ENCODE assay signal across 8 mouse cellular contexts in genomic region chr14:74641668-74642230, GRCm38 (mm10). TPM values are rescaled to one million over a fixed set of nuclear protein-coding genes. Genes with fewer than 3 reads are reported as not detected.
DNase-seq lines count a peak whose midpoint lies in the region; ATAC-seq lines count a peak whose summit lies in the region.

No protein-coding gene starts in this region.

- H3K27me3 ChIP-seq in lung, embryonic 16.5 days (ENCODE audit: control insufficient read depth, insufficient read depth, low read depth, low read length), result no peaks in the 10 kb centered on the region; the same call in 1 of the 2 replicates
- peaks cover 45% of the 10 kb centered on the region for H3K27me3 ChIP-seq in embryonic facial prominence, embryonic 13.5 days
- H3K27me3 ChIP-seq in intestine, embryonic 14.5 days (replicated peaks; ENCODE audit: control insufficient read depth, insufficient read depth, low read length), result peaks cover 21% of the 10 kb centered on the region
- H3K27me3 ChIP-seq in neural tube, embryonic 11.5 days (ENCODE audit: control insufficient read depth, insufficient read depth, low read length), result peaks cover 5% of the 10 kb centered on the region

- peak overlapping the region; percentile 47 for H3K4me3 ChIP-seq in lung, embryonic 16.5 days (ENCODE audit: low read length)
- H3K4me3 ChIP-seq in embryonic facial prominence, embryonic 13.5 days, result peak overlapping the region; percentile 42
- peak overlapping the region; percentile 39 for H3K4me3 ChIP-seq in intestine, embryonic 14.5 days (ENCODE audit: low read depth, low read length)
- H3K4me3 ChIP-seq in neural tube, embryonic 11.5 days (ENCODE audit: low read depth, low read length), result peak overlapping the region; percentile 25

- peak overlapping the region; percentile 71 for H3K4me2 ChIP-seq in lung, embryonic 16.5 days (ENCODE audit: low read depth, low read length)
- peak overlapping the region; percentile 77 for H3K4me2 ChIP-seq in embryonic facial prominence, embryonic 13.5 days
- peak overlapping the region; percentile 81 for H3K4me2 ChIP-seq in intestine, embryonic 14.5 days (ENCODE audit: low read length)
- peak overlapping the region; percentile 75 for H3K4me2 ChIP-seq in neural tube, embryonic 11.5 days (ENCODE audit: low read depth)

- no peaks in the 10 kb centered on the region for H3K36me3 ChIP-seq in lung, embryonic 16.5 days (ENCODE audit: control insufficient read depth, insufficient read depth, low read length)
- no peaks in the 10 kb centered on the region for H3K36me3 ChIP-seq in embryonic facial prominence, embryonic 13.5 days
- no peaks in the 10 kb centered on the region for H3K36me3 ChIP-seq in intestine, embryonic 14.5 days (ENCODE audit: control insufficient read depth, insufficient read depth, low read length)
- H3K36me3 ChIP-seq in neural tube, embryonic 11.5 days (ENCODE audit: control insufficient read depth, insufficient read depth, low read length), result no peaks in the 10 kb centered on the region

- no peak overlapping the region for H3K27ac ChIP-seq in lung, embryonic 16.5 days (ENCODE audit: low read length)
- H3K27ac ChIP-seq in embryonic facial prominence, embryonic 13.5 days, result no peak overlapping the region
- no peak overlapping the region for H3K27ac ChIP-seq in intestine, embryonic 14.5 days (ENCODE audit: low read depth)
- H3K27ac ChIP-seq in neural tube, embryonic 11.5 days (ENCODE audit: low read depth, low read length), result no peak overlapping the region

- no peaks in the 10 kb centered on the region for H3K9me3 ChIP-seq in lung, embryonic 16.5 days (ENCODE audit: control insufficient read depth, low read length)
- no peaks in the 10 kb centered on the region for H3K9me3 ChIP-seq in embryonic facial prominence, embryonic 13.5 days
- H3K9me3 ChIP-seq in intestine, embryonic 14.5 days (ENCODE audit: control insufficient read depth, low read length), result no peaks in the 10 kb centered on the region
- H3K9me3 ChIP-seq in neural tube, embryonic 11.5 days (ENCODE audit: control insufficient read depth, low read length), result no peaks in the 10 kb centered on the region

- WGBS in lung, embryonic 16.5 days, result 21% methylated on average over 17 of the region's 17 CpGs
- 12% methylated on average over 17 of the region's 17 CpGs for WGBS in embryonic facial prominence, embryonic 13.5 days
- WGBS in intestine, embryonic 14.5 days, result 26% methylated on average over 17 of the region's 17 CpGs
- 22% methylated on average over 17 of the region's 17 CpGs for WGBS in neural tube, embryonic 11.5 days

- ATAC-seq in lung, embryonic 16.5 days (ENCODE audit: low read depth), result peak; percentile 23; the same call in 1 of the 2 replicates
- no peak for ATAC-seq in embryonic facial prominence, embryonic 13.5 days (ENCODE audit: insufficient number of reproducible peaks, insufficient read depth, low FRiP score, low TSS enrichment, low read depth)
- ATAC-seq in intestine, embryonic 14.5 days (replicated peaks; ENCODE audit: low FRiP score, low TSS enrichment, low read depth), result no peak
- ATAC-seq in neural tube, embryonic 11.5 days (ENCODE audit: insufficient read depth, low FRiP score, low TSS enrichment), result no peak

- H3K9ac ChIP-seq in lung, embryonic 16.5 days (ENCODE audit: low read length), result peak overlapping the region; percentile 51
- H3K9ac ChIP-seq in embryonic facial prominence, embryonic 13.5 days, result peak overlapping the region; percentile 62; the same call in 1 of the 2 replicates
- H3K9ac ChIP-seq in intestine, embryonic 14.5 days (ENCODE audit: low read length), result no peak overlapping the region
- H3K9ac ChIP-seq in neural tube, embryonic 11.5 days (ENCODE audit: low read length), result peak overlapping the region; percentile 28; the same call in 1 of the 2 replicates

- H3K4me1 ChIP-seq in lung, embryonic 16.5 days (replicated peaks; ENCODE audit: control insufficient read depth, insufficient read depth, low read length), result peaks cover 12% of the 10 kb centered on the region
- H3K4me1 ChIP-seq in embryonic facial prominence, embryonic 13.5 days, result peaks cover 18% of the 10 kb centered on the region
- H3K4me1 ChIP-seq in intestine, embryonic 14.5 days (replicated peaks; ENCODE audit: control insufficient read depth, insufficient read depth, low read length), result no peaks in the 10 kb centered on the region; the same call in 1 of the 2 replicates
- H3K4me1 ChIP-seq in neural tube, embryonic 11.5 days (ENCODE audit: control insufficient read depth, insufficient read depth, low read length), result no peaks in the 10 kb centered on the region

- no peak for DNase-seq in lung, postnatal 36 days
- DNase-seq in intestine, embryonic 14.5 days (ENCODE audit: low spot score), result peak; percentile 58
- peak; percentile 24 for DNase-seq in neural tube, embryonic 11.5 days (ENCODE audit: low spot score)
- no peak for DNase-seq in left cerebral cortex, adult 9 months (ENCODE audit: low spot score in 2 of 2)
- DNase-seq in thymus, postnatal 0 days (ENCODE audit: low spot score), result no peak
- no peak for DNase-seq in spleen, adult 18-20 months

RNA-seq across cellular contexts. Expression of gene Htr2a, which starts 1.1 kb away (rescaled TPM):
- polyA plus RNA-seq in lung, embryonic 16.5 days (2015; fragmentation: Nextera tagmentation; extraction: Ambion mirVana), result 0.77 and 0.78 TPM in 2 replicates
- polyA plus RNA-seq in embryonic facial prominence, embryonic 13.5 days (2015; fragmentation: Nextera tagmentation; extraction: Ambion mirVana), result 0.39 and 0.67 TPM in 2 replicates
- polyA plus RNA-seq in intestine, embryonic 14.5 days (2014; fragmentation: Nextera tagmentation; extraction: Ambion mirVana), result 0.38 and 0.42 TPM in 2 replicates
- 0.49 and 0.65 TPM in 2 replicates for polyA plus RNA-seq in neural tube, embryonic 11.5 days (2014; fragmentation: Nextera tagmentation; extraction: Ambion mirVana)
- 0.09 TPM in 1 of 2 replicates, not detected in the other for polyA plus RNA-seq in thymus, postnatal 0 days (2015; fragmentation: Nextera tagmentation; extraction: Ambion mirVana)

Comparison
In these comparisons a context has a peak if more than half of its experiments do, and no peak if none do; other contexts are left out.
1. DNase-seq: peak in intestine, embryonic 14.5 days (single experiment) and neural tube, embryonic 11.5 days (single experiment); none in lung, postnatal 36 days (single experiment), left cerebral cortex, adult 9 months (0 of 2), thymus, postnatal 0 days (single experiment) and spleen, adult 18-20 months (0 of 2).
2. Peak in every context shown above with its lines, with median percentiles within 50 percentile points of each other: H3K4me2 ChIP-seq and H3K4me3 ChIP-seq.